Mouse (Mus musculus): ENCODE data around the gene Tmprss12. TPM values are rescaled to one million over a fixed set of nuclear protein-coding genes. Genes with fewer than 3 reads are reported as not detected.
"Not testable (repeated sequence)": the region's sequence is repeated elsewhere in the genome, so short reads cannot be mapped to it uniquely, and the experiment has no call there.

Gene Tmprss12
- polyA plus RNA-seq, 1 experiment from 2014 or later, result not detected

DNA sequence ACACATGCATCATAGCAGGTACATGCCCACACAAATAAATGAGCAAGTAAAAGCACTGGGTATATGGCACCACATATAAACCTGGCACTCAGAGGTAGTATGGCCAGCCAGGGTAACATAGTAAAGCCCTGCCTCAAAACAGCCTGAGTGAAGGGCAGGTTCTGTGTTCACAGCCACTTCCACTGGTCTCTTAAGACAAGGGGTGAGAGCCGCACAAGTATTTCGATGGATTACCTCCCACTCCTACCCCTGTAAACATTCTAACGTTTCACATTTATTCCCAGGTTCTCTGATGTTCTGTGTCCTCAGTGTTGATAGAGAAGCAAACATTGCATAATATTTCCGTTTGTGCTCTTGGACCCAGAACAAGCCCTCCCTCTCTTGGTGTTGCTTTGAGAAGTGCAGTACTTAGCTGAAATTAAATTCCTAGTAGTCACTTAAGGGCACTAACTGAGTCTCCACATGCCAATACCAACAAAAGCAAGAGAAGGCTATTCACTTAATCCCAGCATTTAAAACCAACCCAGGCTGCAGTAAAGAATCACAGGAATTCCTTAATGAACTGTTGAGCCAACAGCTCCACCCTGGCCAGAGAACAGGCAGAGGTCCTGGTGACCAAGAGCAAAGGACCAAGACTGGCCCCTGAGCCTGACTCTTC lies 37.5 kb downstream of the Tmprss12 start:
- H3K4me3 ChIP-seq; H3K4me1 ChIP-seq; H3K9me3 ChIP-seq (replicated peaks); H3K27ac ChIP-seq; DNase-seq (ENCODE audit: low spot score); H3K36me3 ChIP-seq; H3K27me3 ChIP-seq (ENCODE audit: low read depth, poor library complexity, severe bottlenecking): not testable (repeated sequence)
- 68% methylated on average over 4 of the region's 4 CpGs for WGBS

DNA sequence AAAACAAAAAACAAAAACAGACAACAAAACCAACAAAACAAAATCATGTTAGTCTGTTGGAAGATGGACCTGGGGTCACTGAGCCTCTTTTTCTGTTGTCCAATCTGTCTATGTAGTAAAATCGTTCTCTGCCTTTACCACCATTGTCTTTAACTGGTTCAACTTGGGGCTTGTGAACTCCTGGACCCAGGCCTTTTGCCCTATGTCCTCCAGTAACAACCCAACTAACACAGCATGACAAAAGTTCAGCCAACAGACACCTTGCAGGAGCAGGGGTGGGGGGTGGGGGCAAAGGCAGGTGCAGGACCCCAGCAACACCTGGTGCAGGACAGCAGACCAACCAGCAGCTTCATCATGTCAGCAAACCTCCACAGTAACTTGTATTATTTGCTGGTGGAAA lies 39.2 kb downstream of the Tmprss12 start:
- H3K27me3 ChIP-seq (ENCODE audit: low read depth, poor library complexity, severe bottlenecking), result no peaks in the 10 kb centered on the region
- H3K4me3 ChIP-seq, result no peak overlapping the region
- 80% methylated on average over 1 of the region's 1 CpGs for WGBS
- no peak for DNase-seq (ENCODE audit: low spot score)
- H3K27ac ChIP-seq, result no peak overlapping the region
- H3K36me3 ChIP-seq, result peaks cover under 1% of the 10 kb centered on the region; the same call in 1 of the 2 replicates
- H3K4me1 ChIP-seq, result no peaks in the 10 kb centered on the region
- no peaks in the 10 kb centered on the region for H3K9me3 ChIP-seq (replicated peaks)

DNA sequence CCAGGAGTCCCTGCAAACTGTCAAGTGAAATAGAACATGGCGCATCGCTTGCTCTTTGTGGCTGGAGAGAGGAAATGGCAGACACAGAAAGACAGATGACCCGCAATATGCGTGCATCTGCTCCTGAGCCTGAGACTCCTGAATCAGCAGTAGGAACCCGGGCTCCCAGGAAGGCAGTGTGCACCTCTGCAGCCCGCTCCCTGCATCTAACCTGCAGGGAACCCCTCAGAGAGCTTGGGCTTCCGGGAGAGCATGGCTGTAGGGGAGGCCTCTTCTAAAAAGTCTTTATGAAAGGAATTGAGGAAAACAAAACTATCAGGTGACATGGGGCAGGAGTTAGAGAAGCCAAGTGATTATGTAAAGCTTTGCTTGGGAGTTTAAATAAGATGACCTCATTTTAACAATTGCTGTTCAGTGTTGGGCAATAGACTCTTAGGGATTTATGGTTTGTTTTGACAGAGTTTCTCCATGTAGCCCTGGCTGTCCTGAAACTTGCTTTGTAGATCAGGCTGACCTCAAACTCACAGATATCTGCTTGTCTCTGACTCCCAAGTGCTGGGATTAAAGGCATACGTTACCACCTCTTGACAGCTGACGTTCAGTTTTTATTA lies 39.8 kb downstream of the Tmprss12 start:
- Histone ChIP-seq H3K36me3 (no peaks in the 10 kb centered on the region), H3K27me3 (ENCODE audit: low read depth, poor library complexity, severe bottlenecking) (no peaks in the 10 kb centered on the region), H3K4me3 (no peak overlapping the region), H3K27ac (no peak overlapping the region), H3K9me3 (replicated peaks) (no peaks in the 10 kb centered on the region), H3K4me1 (no peaks in the 10 kb centered on the region)
- WGBS, result 66% methylated on average over 9 of the region's 9 CpGs
- DNase-seq (ENCODE audit: low spot score), result no peak

DNA sequence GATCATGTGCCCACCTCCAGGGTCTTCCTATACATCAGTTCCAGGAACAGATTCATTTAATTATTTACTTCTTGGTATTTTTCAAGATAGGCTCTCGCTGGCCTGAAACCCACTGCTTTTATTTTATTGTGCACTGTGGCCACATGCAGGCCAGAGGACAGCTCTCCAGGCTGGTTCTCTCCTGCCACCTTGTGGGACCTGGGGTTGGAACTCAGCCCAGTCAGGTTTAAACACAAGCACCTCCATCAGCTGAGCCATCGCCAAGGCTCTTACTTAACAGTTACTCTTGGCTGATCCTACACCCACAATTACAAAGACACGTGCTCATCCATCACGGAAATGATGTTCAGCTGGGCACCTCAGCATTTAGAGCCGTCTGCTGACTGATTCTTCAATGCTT lies 40.5 kb downstream of the Tmprss12 start:
- H3K9me3 ChIP-seq (replicated peaks), result no peaks in the 10 kb centered on the region
- WGBS, result 51% methylated on average over 5 of the region's 5 CpGs
- DNase-seq (ENCODE audit: low spot score), result no peak
- H3K4me3 ChIP-seq, result no peak overlapping the region
- no peaks in the 10 kb centered on the region for H3K27me3 ChIP-seq (ENCODE audit: low read depth, poor library complexity, severe bottlenecking)
- H3K36me3 ChIP-seq, result no peaks in the 10 kb centered on the region
- no peaks in the 10 kb centered on the region for H3K4me1 ChIP-seq
- H3K27ac ChIP-seq, result no peak overlapping the region

DNA sequence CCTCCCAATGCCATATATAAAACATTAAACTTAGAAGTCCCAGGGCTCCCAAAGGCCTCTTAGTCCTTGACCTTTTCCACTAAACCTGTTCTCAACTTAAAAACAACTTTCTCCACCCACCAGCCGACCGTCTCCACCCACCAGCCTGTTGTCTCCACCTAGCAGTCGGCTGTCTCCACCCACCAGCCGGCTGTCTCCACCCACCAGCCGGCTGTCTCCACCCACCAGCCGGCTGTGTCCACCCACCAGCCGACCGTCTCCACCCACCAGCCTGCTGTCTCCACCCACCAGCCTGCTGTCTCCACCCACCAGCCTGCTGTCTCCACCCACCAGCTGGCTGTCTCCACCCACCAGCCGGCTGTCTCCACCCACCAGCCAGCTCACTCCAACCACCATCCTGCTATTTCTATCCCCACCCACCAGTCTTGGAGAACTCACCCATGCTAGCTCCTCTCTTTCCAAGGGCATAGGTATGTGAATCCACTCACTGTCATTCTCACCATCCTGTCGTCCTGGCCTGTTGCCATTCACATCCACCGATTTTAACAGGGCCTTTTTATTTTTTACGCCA lies 43.5 kb downstream of the Tmprss12 start:
- Histone ChIP-seq H3K36me3 (no peaks in the 10 kb centered on the region), H3K27ac (no peak overlapping the region), H3K27me3 (ENCODE audit: low read depth, poor library complexity, severe bottlenecking) (no peaks in the 10 kb centered on the region), H3K9me3 (replicated peaks) (no peaks in the 10 kb centered on the region), H3K4me1 (peaks cover 2% of the 10 kb centered on the region; the same call in 1 of the 2 replicates), H3K4me3 (no peak overlapping the region)
- 78% methylated on average over 12 of the region's 12 CpGs for WGBS
- no peak for DNase-seq (ENCODE audit: low spot score)

DNA sequence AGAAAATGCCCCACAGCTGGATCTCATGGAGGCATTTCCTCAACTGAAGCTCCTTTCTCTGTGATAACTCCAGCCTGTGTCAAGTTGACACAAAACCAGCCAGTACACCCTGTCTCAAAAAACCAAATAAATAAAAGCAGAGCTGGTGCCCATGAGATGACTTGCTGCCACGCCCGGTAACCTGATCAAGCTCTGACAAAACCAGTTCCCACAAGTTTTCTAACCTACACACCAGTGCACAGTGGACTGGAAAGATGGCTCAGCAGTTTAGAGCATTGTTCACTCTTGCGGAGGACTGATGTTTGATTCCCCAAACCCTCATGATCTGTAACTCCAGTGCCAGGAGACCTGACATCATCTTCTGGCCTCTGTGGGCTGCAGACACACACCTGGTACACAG lies 44.6 kb downstream of the Tmprss12 start:
- H3K4me3 ChIP-seq, result no peak overlapping the region
- peaks cover 3% of the 10 kb centered on the region; the same call in 1 of the 2 replicates for H3K4me1 ChIP-seq
- H3K9me3 ChIP-seq (replicated peaks), result no peaks in the 10 kb centered on the region
- no peaks in the 10 kb centered on the region for H3K36me3 ChIP-seq
- no peaks in the 10 kb centered on the region for H3K27me3 ChIP-seq (ENCODE audit: low read depth, poor library complexity, severe bottlenecking)
- no peak overlapping the region for H3K27ac ChIP-seq
- no peak for DNase-seq (ENCODE audit: low spot score)
- 94% methylated on average over 3 of the region's 3 CpGs for WGBS

DNA sequence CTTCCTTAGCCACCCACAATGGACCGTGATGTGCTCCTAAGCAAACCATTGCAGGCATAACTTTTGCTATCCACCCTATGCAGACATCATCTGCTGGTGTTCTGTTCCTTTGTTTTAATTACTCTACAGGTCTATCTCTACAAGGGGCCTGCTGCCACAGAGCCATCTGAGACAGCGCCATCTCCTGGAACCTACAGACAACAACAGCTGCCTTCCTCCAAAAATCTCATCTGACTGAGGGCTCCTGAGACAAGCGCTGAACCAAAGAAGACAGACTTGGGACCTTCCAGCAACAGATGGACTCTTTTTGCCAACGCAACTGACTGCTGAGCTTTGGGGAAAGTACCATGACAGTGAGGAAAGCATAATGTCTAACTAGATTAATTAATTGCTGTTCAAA lies 47.5 kb downstream of the Tmprss12 start:
- DNase-seq (ENCODE audit: low spot score); H3K27me3 ChIP-seq (ENCODE audit: low read depth, poor library complexity, severe bottlenecking); H3K36me3 ChIP-seq; H3K9me3 ChIP-seq (replicated peaks); H3K27ac ChIP-seq; H3K4me3 ChIP-seq; H3K4me1 ChIP-seq: not testable (repeated sequence)
- 66% methylated on average over 4 of the region's 4 CpGs for WGBS

DNA sequence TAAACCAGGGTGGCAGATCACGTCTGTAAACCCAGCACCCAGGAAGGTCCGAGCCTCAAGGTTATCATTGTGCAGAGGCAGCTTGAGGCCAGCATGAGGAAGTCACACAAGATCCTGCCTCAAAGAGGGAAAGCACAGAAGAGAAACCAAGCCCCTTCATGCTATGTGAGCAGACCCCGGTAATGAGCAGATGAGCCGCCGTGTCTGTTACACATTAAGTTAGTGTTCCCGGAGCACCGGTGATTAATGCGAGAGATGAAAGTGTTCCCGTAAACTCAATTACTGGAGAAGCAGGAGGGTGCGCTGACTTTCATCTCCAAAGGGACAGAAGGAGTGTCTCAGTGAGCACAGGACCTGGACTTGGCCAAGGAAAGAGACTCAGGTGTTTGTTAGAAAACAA lies 48.7 kb downstream of the Tmprss12 start:
- H3K27me3 ChIP-seq (ENCODE audit: low read depth, poor library complexity, severe bottlenecking); H3K9me3 ChIP-seq (replicated peaks); H3K4me1 ChIP-seq; H3K36me3 ChIP-seq; DNase-seq (ENCODE audit: low spot score); H3K4me3 ChIP-seq; H3K27ac ChIP-seq: not testable (repeated sequence)
- 19% methylated on average over 10 of the region's 10 CpGs for WGBS

DNA sequence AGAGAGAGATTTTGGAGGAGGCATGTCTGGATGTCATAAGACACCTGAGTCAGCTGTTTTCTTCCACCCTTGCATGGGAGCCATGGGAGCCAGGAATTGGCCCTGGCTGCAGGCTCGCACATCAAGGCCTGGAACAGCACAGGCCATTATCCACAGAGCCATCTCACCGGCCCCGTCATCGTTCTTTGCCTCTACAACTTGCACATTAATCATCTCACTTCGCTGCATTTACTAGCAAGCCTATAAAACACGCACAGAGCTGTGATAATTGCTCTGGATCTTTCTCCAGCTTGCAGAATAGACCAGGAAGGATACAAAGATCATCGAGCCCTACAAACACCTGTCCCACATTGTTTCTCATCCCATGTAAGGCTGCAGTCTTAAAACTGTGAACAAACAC lies 50.1 kb downstream of the Tmprss12 start:
- Histone ChIP-seq H3K4me1 (peaks cover 6% of the 10 kb centered on the region; the same call in 1 of the 2 replicates), H3K9me3 (replicated peaks) (no peaks in the 10 kb centered on the region), H3K27me3 (ENCODE audit: low read depth, poor library complexity, severe bottlenecking) (no peaks in the 10 kb centered on the region), H3K27ac (no peak overlapping the region), H3K36me3 (no peaks in the 10 kb centered on the region), H3K4me3 (no peak overlapping the region)
- no peak for DNase-seq (ENCODE audit: low spot score)
- 46% methylated on average over 7 of the region's 7 CpGs for WGBS

DNA sequence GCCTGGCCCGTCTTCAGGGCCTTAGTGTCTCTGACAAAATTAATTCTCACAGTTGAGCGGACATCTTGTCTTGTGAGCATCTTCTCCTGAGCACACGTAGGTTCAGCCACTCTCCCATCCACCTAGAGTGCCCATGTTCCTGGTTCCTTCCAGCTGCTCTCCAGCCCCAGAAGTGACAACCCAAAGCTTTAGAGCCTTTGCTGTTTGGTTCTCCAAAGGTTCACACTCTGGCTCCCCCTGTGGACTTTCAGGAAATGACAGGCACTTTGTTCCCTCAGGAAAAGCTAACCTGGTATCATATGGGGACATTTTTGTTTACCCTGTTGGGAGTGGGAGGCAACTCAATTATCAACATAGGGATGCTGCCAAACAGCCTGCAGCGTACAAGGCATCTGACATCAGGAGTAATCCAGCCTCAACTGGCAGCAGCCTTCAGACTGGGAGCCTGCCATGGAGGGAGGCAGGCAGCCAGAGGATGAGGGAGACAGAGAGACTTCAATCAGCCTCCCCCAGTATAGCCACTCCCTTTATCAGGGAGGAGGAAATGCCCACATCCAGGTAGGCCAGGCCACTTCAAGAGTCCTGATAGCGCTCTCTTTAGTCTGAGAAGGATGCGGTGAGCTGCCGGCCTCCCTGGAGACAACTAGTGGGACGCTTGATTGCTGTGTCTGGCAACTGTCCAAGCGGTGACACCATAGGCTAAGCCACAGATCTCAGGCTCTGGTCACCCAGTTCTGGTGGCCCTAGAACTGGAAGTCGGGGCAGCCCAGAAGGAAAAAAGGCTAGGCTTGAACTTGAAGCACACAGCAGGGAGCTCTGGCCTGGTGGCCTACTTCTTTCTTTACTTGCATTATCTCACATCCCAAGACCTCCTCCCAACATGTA lies 51.7 kb downstream of the Tmprss12 start:
- H3K27me3 ChIP-seq (ENCODE audit: low read depth, poor library complexity, severe bottlenecking), result not testable (repeated sequence)
- WGBS, result 52% methylated on average over 3 of the region's 10 CpGs

DNA sequence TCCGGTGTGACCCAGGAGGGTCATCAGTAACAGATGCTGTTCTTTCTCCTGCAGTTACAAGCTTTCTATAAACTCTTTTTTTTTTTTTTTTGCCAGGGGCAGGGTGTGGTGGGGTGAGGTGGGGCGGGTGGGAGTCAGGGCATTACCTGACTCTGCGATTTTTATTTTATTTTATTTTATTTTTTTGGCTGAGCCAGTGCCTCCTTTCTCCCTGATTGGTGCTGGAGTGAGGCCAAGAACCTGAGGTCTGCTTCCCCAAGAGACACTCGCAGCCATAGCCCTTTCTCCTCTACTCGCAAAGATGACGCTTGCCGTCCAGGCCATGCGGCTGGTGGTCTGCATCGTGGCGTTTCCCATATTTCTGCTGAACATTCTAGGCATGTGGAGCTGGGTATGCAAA lies 54.0 kb downstream of the Tmprss12 start, which contains the start of gene Mettl7a3:
Gene Mettl7a3, plus strand, starts transcription at position 301 of the 400 bp plus-strand sequence.
- H3K4me1 ChIP-seq, result 0 out of 2 replicates have a peak, but pooled peaks cover 3% of the 10 kb centered on the region
- 86% methylated on average over 10 of the region's 10 CpGs for WGBS
- no peaks in the 10 kb centered on the region for H3K36me3 ChIP-seq
- no peak within 1 kb of the TSS for H3K27ac ChIP-seq
- no peak for DNase-seq (ENCODE audit: low spot score)
- H3K27me3 ChIP-seq (ENCODE audit: low read depth, poor library complexity, severe bottlenecking), result no peaks in the 10 kb centered on the region
- no peaks in the 10 kb centered on the region for H3K9me3 ChIP-seq (replicated peaks)
- no peak within 1 kb of the TSS for H3K4me3 ChIP-seq

More for the DNA sequence above, 51.7 kb downstream of the Tmprss12 start:
- not testable (repeated sequence) for DNase-seq (ENCODE audit: low spot score); H3K36me3 ChIP-seq; H3K4me1 ChIP-seq; H3K27ac ChIP-seq; H3K9me3 ChIP-seq (replicated peaks); H3K4me3 ChIP-seq

DNA sequence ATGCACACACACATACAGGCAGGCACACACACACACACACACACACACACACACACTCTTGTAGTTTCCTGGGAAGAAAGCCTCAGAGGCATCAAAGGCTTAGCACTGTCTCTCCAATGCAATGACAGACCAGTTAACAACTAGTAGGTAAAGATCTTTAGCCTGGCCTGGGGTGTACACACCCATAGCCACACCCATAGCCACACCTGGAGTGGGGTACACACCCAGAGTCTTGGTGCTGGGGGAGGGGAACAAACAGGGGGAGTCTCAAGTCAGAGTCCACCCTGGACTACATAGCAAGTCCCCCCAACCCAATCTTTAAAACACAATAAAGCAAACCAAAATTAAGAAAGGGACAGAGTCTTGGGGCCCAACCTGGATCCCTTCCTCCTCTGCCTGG lies 56.7 kb downstream of the Tmprss12 start:
- H3K4me1 ChIP-seq; H3K4me3 ChIP-seq; H3K27ac ChIP-seq; H3K9me3 ChIP-seq (replicated peaks); DNase-seq (ENCODE audit: low spot score); H3K27me3 ChIP-seq (ENCODE audit: low read depth, poor library complexity, severe bottlenecking); H3K36me3 ChIP-seq: not testable (repeated sequence)

DNA sequence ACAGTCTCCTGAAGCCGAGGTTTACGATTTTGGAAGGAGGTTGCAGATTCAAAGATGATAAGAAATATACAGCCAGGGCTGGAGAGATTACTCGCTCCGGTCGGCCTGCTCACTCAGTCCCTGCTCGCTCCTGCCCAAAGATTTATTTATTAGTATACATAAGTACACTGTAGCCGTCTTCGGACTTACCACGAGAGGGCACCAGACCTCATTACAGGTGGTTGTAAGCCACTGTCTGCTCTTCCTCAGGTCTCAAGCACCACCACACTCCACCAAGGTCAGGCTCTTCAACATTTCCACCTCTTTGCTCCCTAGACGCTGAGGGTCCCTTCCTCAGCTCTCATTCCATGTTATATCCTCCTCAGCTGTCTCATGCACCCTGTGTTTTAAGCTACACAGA lies 57.2 kb downstream of the Tmprss12 start:
- not testable (repeated sequence) for H3K27ac ChIP-seq; H3K9me3 ChIP-seq (replicated peaks); H3K36me3 ChIP-seq; H3K27me3 ChIP-seq (ENCODE audit: low read depth, poor library complexity, severe bottlenecking); H3K4me3 ChIP-seq; H3K4me1 ChIP-seq; DNase-seq (ENCODE audit: low spot score)
- WGBS, result 39% methylated on average over 10 of the region's 10 CpGs

Measured in limb, embryonic 10.5 days (tissue).